Mouse (Mus musculus) mature B cell (primary cell): Measurements from ENCODE around the gene Olfr1394.
"Not testable (repeated sequence)": the region's sequence is repeated elsewhere in the genome, so short reads cannot be mapped to it uniquely, and the experiment has no call there.

ENCODE experiments used
- in situ Hi-C: fragments of 300-500 bp; cut with MboI; formaldehyde crosslinking; loops from 2 replicates; pipeline ENCODE4 v1.14.3; 2019

Olfr1394 gene

DNA sequence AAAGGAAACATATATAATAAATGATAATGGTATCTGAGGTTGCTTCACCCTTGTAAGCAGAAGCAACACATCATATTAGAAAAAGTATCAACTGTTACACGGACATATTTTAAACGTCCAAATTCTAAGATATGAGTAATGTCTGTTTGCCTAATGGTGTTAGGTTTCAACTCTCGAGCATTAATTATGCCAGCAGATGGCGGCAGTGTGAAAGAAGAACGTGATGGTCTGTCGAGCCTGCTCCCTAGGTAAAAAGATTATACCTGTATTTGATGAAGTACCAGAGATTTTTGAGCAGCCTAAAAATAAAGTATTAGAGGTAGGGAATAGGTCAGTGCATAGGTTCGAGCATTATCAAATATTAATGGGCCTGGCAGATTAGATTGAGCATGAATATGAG lies 35.6 kb downstream of the Olfr1394 start:
- in situ Hi-C loops, result no loop called here

DNA sequence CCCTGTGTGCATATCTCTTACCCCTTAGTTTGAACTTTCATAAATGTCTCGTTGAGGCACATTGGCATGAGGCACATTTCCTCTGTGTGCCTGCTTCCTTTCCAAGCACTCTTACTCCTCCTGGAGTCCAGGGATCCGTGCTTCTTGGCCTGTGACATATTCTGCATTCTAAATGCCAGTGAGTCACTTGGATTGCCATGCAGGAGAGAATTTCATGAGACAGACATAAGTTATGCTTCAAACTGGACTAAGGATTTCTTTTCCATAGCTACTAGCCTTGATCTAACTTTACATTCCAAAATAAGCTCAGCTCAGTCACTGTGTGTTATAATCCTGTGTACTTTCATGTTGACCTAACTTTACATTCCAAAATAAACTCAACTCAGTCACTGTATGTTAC lies 36.9 kb downstream of the Olfr1394 start:
- in situ Hi-C loops, result no loop called here

GRCm38 (mm10) chr11:49194771-49195170 lies 40.6 kb downstream of the Olfr1394 start:
- in situ Hi-C loops, result not testable (repeated sequence)

DNA sequence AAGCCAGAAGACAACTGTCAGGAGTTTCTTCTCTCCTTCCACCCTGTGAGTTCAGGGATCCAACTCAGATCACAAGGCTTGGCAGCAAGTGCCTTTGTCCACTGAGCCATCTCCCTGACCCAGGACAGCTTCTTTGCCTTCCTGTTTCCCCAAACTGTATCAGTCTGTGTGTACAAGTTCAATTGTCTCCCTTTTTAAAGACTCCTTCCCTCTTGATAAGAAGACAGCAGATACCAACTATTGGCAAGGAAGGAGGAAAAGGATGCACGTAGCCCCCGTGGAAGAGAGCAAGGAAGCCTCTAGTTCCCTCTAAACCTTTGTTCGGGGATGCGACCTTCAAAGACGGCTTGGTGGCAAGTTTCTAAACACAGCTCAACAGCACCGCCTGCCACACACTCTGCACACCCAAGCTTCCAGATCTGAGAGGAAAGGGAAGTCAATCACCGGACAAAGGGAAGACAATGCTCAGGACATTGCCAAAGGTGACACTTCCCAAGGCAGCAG lies 41.7 kb downstream of the Olfr1394 start:
- in situ Hi-C loops, result no loop called here

DNA sequence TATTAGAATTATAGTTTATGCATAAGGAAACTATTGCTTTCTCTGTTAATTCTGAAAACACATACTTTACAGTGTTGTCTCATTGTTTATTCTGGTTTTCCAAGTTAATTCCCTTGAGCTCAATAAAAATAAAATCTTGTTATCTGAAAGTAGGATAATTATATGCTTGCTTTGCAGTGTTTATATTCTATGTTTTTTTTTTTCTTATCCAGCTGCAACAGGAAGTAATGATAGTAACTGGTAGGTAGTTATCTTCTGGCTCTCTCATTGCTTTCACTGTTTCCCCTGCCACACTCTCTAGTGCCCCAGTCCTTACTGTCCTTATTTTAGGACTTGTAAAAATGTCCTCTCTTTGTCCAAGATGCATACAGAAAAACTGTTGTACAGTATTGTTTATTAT lies 46.5 kb downstream of the Olfr1394 start:
- in situ Hi-C loops, result loop anchor here (5.0 kb wide), 1 partner anchor 47 kb away; no protein-coding TSS in a partner anchor

DNA sequence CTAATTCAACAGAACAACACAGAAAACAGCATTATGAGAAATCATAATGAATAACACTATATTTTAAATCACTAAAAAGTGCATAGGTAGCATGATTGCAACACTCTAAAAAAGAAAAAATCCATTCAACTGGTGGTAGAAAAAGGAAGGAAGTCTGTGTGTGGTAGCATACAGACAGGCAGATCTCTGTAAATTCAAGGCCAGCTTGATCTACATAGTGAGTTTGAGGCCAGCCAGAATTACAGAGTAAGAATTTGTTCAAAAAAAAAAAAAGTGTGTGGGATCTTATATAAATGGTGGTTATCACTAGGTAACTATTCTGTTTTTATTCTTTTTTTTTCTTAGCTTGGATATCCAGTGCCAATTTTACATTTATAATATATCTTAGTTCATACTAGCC lies 47.0 kb downstream of the Olfr1394 start:
- in situ Hi-C loops, result loop anchor here (5.0 kb wide), 1 partner anchor 46 kb away; no protein-coding TSS in a partner anchor

DNA sequence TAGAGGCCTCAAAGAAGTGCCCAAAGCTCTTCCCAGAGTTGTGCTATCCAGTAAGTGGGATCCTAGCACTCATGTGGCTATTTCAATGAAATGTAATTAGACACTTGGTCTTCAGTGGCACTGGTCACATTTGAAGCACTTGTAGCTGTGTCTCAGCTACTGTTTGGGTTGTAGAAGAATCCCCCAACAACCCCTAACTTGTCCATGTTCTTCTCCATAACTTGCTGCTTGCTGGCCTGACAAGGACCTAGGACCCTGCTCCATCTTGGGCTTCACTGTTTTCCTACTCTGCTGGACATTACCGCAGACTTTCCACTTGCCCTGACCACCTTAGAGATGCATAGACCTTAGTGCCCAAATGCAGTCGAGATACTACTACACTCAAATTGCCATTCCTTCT lies 47.9 kb downstream of the Olfr1394 start:
- in situ Hi-C loops, result loop anchor here (5.0 kb wide), 1 partner anchor 45 kb away; no protein-coding TSS in a partner anchor

GRCm38 (mm10) chr11:49202523-49203061 lies 48.4 kb downstream of the Olfr1394 start:
- in situ Hi-C loops, result loop anchor here (5.0 kb wide), 1 partner anchor 45 kb away; no protein-coding TSS in a partner anchor

- in situ Hi-C loops, result loop anchor here (5.0 kb wide), 1 partner anchor 44 kb away; no protein-coding TSS in a partner anchor
Measured at GRCm38 (mm10) chr11:49203129-49203768, 49.1 kb downstream of the Olfr1394 start, which contains the start of gene Zfp62. TSS of gene Zfp62 (plus strand) at chr11:49203292.

- in situ Hi-C loops, result loop anchor here (5.0 kb wide), 1 partner anchor 43 kb away; no protein-coding TSS in a partner anchor
Measured at GRCm38 (mm10) chr11:49203771-49204497, 49.8 kb downstream of the Olfr1394 start.

GRCm38 (mm10) chr11:49205080-49205590 lies 51.0 kb downstream of the Olfr1394 start:
- in situ Hi-C loops, result no loop called here

- in situ Hi-C loops, result no loop called here
Measured at GRCm38 (mm10) chr11:49207495-49207894, 53.3 kb downstream of the Olfr1394 start.
